Mouse (Mus musculus) 3T3-L1 (cell line): ENCODE results near the gene Styxl1.

Source experiments
- DNase-seq: peaks from one replicate; pipeline ENCODE4 v3.0.0-alpha.2; 2015; ENCODE audit warnings: low read depth, low spot score

Styxl1 gene

DNA sequence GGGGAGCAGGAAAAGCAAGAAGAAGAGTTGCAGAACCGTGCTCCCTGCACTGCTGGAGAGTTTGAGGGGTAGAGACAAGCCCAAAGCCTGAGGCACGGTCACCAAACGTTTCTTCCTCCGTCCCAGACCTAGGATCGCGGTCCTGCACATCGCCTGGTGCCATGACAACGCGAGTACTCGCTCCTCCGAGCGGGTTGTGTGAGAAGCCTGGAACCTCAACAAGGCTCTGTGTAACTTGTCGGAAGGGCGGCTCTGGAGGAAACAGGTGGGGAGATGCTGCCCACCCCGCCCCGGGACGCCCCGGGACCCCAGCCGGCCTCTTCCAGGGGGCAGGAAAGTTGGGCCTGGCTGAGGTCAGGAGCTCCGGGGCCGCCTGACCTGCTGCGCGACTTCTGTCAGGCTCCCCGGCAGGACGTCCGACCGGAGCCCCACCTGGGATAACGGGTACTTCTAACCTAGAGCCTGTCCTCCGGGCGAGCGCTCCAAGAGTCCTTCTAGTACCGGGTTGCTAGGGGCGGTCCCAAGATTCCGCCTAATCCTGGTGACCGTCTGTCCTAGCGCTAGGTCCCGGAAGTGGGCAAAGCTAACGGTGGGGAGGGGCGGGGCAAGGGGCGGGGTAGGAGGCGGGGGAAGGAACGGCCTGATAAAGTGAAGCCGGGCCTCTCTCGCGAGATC, at the start of gene Styxl1:
Styxl1 (minus strand) TSS at position 590 of the 675 bp plus-strand sequence.
- peak; percentile 49 for DNase-seq

DNA sequence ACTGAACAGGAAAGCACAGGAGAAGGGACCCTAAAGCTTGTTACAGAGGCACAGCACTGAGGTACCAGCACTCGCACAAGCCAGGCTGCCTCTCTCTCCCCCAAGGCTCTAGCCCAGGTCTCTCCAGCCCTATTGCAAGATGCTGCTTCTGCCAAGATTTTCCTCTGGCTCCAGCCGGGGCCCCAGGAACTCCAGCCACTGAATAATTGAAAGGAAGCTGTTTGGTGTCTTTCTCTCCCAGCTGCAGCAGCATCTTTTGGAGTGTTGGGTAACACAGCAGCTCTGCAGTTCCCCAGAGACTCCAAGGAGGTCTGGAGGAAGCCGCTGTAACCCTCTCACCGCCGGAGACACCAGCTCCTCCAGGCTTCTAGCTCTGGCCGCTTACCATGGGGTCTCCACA, 48.0 kb upstream of the Styxl1 start:
- no peak for DNase-seq

DNA sequence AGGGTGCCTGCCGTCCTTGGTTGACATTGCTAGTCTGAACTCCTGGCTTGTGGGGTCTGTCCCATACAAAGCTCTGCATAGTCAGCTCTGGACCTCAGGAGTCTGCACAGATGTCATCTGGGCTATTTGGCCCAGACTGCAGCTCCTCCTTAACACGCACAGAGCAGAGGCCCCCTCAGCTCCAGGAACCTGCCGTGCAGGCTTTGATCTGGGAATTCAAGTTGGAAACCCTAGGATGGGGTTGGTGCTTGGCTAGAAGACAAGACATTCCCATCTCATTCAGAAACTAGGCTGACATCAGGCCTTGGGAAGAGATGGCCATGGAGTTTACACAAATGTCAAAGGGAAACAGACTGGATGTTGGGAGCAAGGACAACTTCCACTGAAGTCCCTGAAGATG, 46.3 kb upstream of the Styxl1 start:
- no peak for DNase-seq

DNA sequence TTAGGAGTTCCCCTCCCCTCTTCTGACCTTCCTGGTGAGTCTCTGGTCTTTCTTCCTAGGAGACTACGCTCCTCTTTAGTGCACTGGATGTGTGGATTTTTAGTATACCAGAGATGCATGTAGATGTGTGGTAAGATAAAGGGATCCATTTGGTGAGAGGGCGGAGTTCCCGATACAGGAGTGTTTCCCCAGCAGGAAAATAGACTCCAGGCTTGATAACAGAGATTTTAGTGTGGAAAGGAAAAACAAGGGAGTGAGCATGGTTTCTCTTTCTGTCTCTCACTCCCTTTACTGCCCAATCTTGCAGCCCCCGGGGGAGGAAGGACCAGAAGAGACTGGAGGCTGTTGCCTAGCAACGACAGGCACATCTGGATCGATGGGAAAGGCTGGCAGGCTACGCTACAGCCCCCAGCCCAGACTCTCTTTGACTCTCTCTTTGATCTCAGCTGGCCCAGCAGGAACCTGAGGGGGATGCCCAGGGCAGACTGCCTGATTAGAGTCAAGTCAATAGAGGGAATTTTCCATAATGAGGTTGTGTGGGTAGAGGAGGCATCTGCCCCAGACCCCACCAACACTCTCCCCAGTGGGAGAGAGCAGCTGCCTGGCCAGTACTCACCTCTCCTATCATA, 44.2 kb upstream of the Styxl1 start:
- no peak for DNase-seq

DNA sequence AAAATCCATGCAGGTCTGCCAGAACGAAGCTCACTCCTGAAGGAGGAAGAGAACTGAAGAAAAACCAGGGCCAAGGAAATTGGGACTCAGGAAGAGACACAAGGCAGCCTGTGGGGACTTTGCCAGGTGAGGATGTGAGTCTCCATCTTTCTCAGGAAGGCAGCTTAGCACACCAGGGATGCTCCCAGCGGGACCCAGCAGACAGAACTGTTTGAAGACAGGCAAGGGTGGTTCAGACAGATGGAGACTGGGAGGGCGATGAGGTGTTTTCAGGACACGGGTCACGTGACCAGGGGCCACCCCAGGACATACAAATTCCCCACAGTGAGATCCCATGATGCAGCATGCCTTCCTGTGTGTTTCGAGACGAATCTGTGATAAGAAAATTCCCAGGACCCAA, 40.3 kb upstream of the Styxl1 start:
- no peak for DNase-seq

DNA sequence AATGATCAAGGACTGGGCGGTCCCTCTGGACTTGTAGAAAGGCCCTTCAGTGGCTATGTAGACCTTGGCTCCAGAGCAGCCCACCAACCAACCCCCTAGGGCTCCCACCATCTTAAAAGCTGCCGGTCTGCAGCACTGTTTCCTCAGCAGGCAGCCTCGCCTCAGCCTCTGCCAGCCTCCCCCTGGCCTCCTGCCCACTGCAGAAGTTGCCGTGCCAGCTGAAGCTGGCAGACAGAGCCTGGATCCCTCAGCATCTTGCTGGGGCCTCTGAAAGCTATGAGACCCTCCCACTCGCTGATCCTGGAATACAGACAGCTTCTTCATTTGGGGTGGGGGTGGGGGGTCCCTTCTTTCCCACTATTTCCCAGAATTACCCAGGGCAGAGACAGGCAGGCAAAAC, 34.8 kb upstream of the Styxl1 start:
- no peak for DNase-seq

DNA sequence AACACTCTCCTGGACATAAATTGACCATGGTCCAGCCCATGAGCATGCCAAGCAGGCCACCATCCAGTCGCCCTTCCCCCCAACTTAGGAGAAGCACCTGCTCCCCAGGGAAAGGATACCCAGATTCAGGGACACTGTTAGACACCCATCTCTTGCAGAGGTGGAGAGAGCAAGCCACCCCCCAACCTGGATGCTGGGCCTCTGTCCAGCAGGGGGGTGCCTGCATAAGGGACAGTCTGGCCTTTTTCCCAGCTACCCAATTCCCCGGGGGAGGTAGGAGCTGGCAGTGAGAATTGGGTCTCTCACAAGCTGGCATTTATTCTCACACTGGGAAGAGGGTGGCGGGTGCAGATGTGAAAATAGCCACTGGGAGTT, 29.1 kb upstream of the Styxl1 start:
- no peak for DNase-seq

DNA sequence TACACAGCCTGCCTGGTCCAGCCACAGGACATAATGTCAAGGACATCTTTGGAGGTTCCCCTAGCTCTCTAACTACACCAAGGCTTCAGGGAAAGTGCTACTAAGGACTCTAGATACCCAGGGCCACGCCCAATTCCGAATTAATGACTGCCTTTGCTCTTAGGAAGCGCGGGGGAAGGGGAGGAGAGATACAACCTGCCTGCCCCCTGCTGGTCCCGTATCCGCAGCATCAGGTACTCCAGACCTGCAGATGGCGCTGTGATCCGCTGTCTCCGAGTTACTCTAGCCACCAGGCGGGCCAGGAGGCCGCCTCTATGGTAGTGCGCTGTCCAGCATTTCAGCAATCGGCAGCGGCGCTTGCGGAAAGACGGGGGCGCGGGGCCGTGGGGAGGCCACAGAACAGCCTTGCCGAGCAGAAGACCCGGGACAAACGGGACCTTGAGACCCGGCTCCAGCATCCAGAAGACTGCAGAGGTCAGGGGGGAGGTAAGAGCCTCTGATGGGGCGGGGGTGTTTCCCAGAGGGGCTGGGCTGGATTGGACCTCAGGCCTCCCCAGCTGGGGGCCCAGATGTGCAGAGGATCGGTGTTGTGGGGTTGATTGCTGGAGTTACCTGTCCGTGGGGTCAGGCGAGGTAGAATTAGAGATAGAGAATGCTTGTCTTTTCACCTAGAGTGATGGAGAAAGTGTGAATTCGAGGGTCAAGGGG, 28.5 kb upstream of the Styxl1 start, which contains the start of gene Srrm3:
Srrm3 (plus strand) TSS at position 336 of the 708 bp plus-strand sequence.
- DNase-seq: peak; percentile 74

DNA sequence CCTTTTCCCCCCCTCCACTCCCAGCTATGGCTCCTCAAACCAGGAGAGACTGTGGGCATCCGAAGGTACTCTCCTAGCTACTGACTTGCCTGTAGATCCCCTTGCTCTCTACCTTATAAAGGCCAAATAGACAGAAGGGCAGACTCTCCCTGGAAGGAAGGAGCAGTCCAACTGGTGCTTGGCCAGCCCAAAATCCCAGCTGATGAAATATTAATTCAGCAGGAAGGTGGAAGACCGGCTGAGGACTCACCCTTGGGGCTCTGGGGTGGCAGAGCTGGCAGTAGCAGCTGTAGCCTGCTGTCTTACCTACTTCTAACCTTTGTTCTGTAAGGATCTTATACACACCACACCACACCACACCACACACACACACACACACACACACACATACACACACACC, 26.6 kb upstream of the Styxl1 start:
- no peak for DNase-seq

DNA sequence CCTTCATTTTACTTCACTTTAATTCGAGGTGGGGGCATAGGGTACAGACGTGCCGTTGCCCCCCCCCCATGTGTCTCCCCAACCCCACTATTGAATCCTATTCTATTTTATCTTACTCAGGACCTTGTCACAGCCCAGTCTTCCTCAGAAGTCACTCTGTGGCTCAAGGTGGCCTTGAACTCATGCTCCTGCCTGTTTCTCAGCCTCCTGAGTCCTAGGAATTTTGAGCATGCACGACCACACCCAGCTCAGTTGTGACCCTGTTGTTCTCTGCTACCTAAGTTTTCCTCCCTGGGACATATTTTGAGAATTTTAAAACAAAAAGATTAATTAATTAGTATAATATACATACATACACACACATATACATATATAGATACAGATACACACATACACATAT, 25.5 kb upstream of the Styxl1 start:
- no peak for DNase-seq

DNA sequence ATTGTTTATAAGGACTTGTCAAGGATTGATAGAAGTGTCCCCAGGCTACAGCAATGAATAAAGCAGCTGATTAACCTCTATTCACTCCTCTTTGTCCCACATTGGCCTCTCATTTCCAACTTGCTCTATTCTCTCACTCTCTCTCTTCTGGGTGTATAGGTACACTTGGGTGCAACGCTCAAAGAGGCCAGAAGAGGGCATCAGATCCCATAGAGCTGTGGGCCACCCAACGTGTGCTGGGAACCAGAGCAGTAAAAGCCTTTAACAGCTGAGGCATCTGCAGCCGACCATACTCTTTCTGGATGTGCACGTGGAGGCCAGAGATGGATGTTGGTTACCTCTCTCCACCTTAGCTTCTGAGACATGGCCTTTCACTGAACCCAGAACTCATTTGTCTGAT, 24.9 kb upstream of the Styxl1 start:
- no peak for DNase-seq

DNA sequence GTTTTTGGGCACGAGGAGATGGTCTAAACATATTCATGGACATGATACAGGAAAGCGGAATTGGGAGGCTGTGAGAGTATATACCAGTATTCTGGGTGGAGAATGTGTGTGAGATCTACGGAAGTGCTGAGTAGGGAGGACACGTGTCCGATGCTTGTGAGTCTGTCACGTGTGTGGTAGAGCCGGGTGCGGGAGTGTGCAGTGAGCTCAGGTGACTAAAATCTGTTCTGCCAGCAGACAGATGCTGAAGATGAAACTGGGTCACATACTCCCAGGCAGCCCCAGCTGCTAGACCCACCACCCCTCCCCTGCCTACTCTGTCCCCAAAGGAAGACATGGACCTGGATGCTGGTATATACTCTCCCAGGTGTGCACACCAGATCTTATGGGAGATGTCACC, 24.5 kb upstream of the Styxl1 start:
- DNase-seq: no peak

DNA sequence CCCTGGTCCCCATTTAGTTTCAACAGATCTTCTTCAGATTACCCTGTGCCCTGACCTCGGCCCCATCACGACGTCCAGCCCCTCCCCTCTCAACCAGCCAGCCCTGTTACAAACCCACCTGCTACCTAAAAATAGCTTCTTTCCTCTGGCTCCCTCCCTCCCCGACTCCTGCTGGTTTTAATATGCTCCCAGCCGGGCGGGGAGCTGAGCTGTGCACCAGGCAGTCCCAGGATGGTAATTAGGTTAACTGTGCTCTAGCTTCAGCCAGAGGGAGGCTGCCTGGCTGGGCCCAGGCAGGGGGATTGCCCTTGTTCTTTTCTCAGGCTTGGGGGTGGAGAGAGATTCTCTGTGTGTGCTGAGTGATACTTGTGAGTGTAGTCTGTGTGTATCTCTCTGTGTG, 22.7 kb upstream of the Styxl1 start:
- no peak for DNase-seq

DNA sequence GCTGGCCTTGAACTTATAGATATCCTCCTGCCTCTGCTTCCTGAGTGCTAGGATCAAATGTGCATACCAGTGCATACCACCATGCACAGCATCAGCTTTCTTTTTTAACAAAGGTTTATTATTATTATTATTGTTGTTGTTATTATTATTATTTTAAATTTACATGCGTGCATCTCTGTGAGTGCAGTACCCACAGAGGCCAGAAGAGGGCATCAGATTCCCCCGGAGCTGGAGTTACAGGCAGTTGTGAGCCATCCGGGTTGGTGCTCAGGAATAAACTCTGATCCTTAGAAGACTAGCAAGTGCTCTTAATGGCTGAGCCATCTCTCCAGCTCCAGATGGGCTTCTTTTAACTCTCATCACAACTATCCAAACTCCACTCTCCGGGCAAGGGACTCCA, 21.6 kb upstream of the Styxl1 start:
- peak; percentile 33 for DNase-seq

DNA sequence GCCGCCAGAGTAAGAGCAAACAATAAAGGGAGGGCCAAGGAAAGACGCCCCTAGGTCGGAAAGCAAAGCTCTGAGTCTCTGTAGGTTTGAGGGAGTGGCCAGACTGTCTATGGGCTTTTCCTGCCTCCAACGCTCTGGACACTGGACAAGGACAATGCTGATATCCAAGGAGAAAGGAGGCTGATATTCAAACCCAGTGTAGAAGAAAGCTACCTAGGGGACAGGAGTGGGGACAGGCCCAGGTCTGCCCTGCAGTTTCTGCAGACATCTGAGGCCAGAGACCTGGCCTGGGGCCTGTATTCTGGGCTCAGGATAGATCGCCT, 16.6 kb upstream of the Styxl1 start:
- no peak for DNase-seq

DNA sequence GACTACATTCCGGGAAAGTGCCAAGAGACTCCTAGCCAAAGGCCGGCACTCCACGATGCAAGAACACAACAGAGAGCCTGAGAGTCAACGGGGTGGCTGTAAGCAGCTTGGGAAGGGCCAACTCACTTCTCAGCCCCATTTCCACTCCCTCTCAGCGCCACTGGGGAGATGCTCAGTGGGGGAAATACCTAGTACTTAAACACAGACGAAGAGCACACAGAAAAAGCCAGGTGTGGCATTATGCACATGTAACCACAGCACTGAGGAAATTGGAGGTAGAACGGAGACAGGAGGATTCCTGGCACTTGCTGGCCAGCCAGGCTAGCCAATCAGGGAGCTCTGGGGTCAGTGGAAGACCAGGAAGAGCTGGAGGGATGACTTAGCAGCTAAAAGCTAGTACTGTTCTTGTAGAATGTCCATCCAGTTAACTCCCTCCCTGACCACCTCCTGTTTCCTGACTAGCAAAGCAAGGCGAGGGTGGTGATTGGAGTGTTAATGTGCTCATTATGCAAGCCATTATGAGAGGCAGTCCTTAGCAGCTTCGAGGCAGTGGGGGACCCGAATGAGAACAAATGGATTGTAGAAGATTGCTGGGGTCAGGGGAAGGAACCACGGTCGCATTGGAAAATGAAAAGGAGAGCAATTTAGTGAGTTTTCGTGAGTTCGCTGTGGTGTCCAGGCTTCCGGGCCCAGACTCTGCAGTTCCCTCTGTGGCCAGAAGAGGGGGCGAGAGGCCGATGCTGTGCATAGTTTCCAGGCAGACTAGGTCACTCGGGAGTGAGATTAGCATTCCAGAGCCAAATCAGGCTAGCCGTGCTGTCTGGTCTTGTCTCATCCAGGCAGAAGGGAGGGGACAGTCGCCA, 16.0 kb upstream of the Styxl1 start:
- DNase-seq: peak; percentile 89

DNA sequence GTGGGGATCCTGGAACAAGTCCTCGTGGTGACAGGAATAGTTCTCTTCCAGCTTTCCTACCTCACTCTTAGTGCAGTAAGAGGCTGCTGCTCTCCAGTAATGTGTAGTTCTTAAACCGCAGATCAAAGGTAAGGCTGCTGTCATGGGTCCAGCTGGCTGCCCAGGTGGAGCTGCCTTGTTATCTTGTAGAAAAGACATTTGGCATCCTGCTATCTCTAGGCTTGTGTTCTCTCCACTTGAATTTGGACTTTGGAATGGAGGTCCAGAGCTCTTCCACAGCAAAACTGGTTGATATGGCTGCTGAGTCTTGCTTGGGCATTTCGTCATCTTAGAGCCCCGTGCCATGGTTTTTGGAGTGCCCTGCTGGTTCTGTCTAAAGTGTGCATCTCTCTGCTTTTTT, 4.7 kb upstream of the Styxl1 start:
- no peak for DNase-seq

DNA sequence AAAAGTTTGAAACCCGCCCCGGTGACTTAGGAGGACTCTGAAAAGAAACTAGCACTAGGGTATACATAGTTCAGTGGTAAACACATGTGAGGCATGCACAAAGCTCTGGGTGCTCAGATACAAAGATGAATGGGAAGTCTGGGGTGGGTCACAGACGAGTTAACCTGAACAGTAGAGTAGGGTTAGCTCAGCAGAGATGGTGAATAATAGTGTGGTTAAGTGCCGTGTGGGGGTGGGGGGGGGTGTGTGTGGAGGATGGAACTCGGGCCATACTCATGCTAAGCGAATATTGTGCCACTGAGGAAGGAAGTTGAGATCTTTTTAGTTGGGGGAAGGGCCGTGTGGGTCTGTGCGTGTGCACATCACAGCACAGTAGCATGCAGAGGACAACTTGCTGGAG, 2.1 kb upstream of the Styxl1 start:
- peak; percentile 5 for DNase-seq

DNA sequence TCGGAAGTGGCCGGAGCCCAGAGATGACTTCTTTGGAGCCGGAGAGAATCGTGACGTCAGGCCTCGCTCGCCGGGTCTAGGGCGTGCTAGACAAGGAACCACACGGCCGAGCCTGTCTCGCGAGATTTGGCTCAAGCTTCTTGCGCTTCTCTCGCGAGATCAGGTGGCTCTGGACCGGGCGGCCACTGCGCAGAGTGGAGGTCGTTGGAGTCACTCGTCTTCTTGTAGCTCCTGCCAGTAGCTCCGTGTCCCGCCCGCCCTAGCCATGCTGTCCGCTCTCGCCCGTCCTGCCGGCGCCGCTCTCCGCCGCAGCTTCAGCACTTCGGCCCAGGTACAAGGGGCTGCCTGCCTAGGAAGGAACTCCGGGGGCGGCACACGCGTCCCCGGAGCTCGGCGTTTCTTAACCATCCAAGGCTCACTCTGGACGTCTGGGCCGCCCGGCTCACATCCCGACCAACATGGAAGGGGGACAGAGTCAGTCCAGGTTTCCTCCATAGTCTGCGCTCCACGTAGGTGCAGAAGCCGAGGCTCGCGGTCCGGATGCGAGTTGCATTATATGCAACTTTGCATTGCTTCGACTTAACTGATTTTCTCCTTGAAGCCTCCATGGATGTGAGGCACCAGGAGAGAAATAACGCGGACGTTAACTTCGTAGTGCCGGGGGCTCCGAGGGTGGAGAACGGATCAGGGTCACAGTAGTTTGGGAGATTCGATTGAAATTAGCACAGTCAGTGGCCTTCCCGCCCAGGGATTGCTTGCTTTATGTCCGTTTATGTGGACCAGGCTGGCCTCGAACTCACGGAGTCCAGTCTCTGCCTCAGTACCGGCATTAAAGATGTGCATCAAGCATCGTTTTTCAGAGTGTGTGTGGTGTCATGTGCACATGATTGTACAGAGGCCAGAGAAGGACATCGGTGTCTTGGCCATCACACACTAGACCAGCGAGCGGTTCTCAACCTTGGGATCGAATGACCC, 573 bp upstream of the Styxl1 start, which contains the start of gene Mdh2:
Mdh2 (plus strand) TSS at position 10 of the 975 bp plus-strand sequence.
- peak; percentile 100 for DNase-seq

DNA sequence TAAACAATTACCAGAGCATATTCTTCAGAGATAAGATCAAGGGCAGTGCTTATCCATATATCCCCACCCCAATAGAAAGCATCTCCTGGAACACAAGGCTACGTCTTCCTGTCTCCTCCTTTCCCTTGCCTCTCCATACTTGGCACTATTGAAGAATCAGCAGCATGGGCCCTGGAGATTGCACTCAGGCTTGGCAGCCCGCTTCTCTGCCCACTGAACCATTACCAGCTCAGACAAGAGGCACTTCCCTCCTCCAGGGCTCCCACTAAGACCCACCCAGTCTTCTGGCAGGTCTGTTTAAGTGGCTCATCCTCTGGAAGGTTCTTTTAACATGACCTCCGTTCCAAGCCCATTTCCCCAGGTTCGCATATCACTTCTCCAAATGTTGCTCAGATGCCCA, 1.6 kb downstream of the Styxl1 start:
- no peak for DNase-seq

DNA sequence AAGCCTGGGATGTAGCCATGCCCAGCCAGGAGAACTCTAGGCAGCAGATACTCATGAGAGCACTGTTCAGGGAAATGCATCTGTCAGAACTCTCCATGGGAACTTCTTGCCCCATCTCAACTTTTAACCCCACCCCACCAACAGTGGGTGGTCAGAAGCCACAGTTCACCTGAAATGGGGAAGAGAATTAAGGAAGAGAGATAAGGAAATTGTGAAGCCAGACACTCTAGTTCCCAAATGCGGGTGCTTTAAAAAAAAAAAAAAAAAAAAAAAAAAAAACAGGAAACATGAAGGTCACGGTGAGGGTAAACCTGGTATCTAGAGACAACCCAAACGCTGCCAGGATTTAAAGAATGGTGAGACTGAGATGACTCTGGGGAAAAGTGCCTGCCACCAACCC, 5.7 kb downstream of the Styxl1 start:
- DNase-seq: no peak
